Mouse (Mus musculus): ENCODE data around the gene Wdtc1. TPM values are rescaled to one million over a fixed set of nuclear protein-coding genes. Genes with fewer than 3 reads are reported as not detected.

Wdtc1 gene
- polyA plus RNA-seq, 1 experiment: 21.7 TPM

- Histone ChIP-seq H3K27ac (ENCODE audit: insufficient read depth, low read length) (no peak overlapping the region), H3K4me3 (ENCODE audit: insufficient read depth, low read length) (no peak overlapping the region), H3K4me1 (ENCODE audit: control insufficient read depth, insufficient read depth, low read length) (no peaks in the 10 kb centered on the region)
- no peak for TF ChIP-seq CTCF (IDR thresholded peaks at IDR 0.05; ENCODE audit: borderline replicate concordance, insufficient read depth, low read length)
- TF ChIP-seq POLR2A (IDR thresholded peaks at IDR 0.05; ENCODE audit: low read depth, low read length): no peak
These were observed 47.5 kb downstream of the Wdtc1 start for GRCm38 (mm10) chr4:133305825-133306224.

DNA sequence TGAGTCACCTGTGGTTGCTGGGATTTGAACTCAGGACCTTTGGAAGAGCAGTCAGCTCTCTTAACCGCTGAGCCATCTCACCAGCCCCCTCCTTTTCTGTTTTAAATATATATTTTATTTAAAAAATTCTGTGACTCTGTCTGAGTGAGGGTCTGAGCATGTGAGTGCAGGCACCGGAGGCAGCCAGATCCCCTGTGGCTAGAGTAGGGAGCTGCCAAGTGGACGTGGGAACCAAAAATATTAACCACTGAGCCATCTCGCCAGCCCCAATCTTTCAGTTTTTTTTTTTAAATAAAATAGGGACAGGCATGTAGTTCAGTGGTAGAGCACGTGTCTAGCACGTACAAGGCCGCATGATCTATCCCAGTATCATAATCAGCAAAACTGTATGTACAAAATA lies 48.5 kb downstream of the Wdtc1 start:
- Histone ChIP-seq H3K27ac (ENCODE audit: insufficient read depth, low read length) (no peak overlapping the region), H3K4me1 (ENCODE audit: control insufficient read depth, insufficient read depth, low read length) (no peaks in the 10 kb centered on the region), H3K4me3 (ENCODE audit: insufficient read depth, low read length) (no peak overlapping the region)
- no peak for TF ChIP-seq POLR2A (IDR thresholded peaks at IDR 0.05; ENCODE audit: low read depth, low read length)
- no peak for TF ChIP-seq CTCF (IDR thresholded peaks at IDR 0.05; ENCODE audit: borderline replicate concordance, insufficient read depth, low read length)

GRCm38 (mm10) chr4:133302668-133303067 lies 50.6 kb downstream of the Wdtc1 start:
- Histone ChIP-seq H3K4me3 (ENCODE audit: insufficient read depth, low read length) (no peak overlapping the region), H3K27ac (ENCODE audit: insufficient read depth, low read length) (no peak overlapping the region), H3K4me1 (ENCODE audit: control insufficient read depth, insufficient read depth, low read length) (no peaks in the 10 kb centered on the region)
- no peak for TF ChIP-seq CTCF (IDR thresholded peaks at IDR 0.05; ENCODE audit: borderline replicate concordance, insufficient read depth, low read length)
- TF ChIP-seq POLR2A (IDR thresholded peaks at IDR 0.05; ENCODE audit: low read depth, low read length): no peak

- peak; percentile 72; the same call in 1 of the 2 replicates for TF ChIP-seq CTCF (IDR thresholded peaks at IDR 0.05; ENCODE audit: borderline replicate concordance, insufficient read depth, low read length)
- no peak for TF ChIP-seq POLR2A (IDR thresholded peaks at IDR 0.05; ENCODE audit: low read depth, low read length)
- Histone ChIP-seq H3K27ac (ENCODE audit: insufficient read depth, low read length) (no peak overlapping the region), H3K4me3 (ENCODE audit: insufficient read depth, low read length) (no peak overlapping the region), H3K4me1 (ENCODE audit: control insufficient read depth, insufficient read depth, low read length) (no peaks in the 10 kb centered on the region)
These were observed 51.5 kb downstream of the Wdtc1 start for GRCm38 (mm10) chr4:133301802-133302201.

GRCm38 (mm10) chr4:133300421-133300820 lies 52.9 kb downstream of the Wdtc1 start:
- no peak for TF ChIP-seq CTCF (IDR thresholded peaks at IDR 0.05; ENCODE audit: borderline replicate concordance, insufficient read depth, low read length)
- no peak for TF ChIP-seq POLR2A (IDR thresholded peaks at IDR 0.05; ENCODE audit: low read depth, low read length)
- H3K4me1 ChIP-seq (ENCODE audit: control insufficient read depth, insufficient read depth, low read length): no peaks in the 10 kb centered on the region
- no peak overlapping the region for H3K27ac ChIP-seq (ENCODE audit: insufficient read depth, low read length)
- H3K4me3 ChIP-seq (ENCODE audit: insufficient read depth, low read length): no peak overlapping the region

GRCm38 (mm10) chr4:133299701-133300100 lies 53.6 kb downstream of the Wdtc1 start:
- TF ChIP-seq POLR2A (IDR thresholded peaks at IDR 0.05; ENCODE audit: low read depth, low read length): no peak
- no peak for TF ChIP-seq CTCF (IDR thresholded peaks at IDR 0.05; ENCODE audit: borderline replicate concordance, insufficient read depth, low read length)
- H3K4me3 ChIP-seq (ENCODE audit: insufficient read depth, low read length): no peak overlapping the region
- H3K4me1 ChIP-seq (ENCODE audit: control insufficient read depth, insufficient read depth, low read length): no peaks in the 10 kb centered on the region
- H3K27ac ChIP-seq (ENCODE audit: insufficient read depth, low read length): no peak overlapping the region

GRCm38 (mm10) chr4:133298516-133299365 lies 54.5 kb downstream of the Wdtc1 start:
- no peak overlapping the region for H3K27ac ChIP-seq (ENCODE audit: insufficient read depth, low read length)
- no peak for TF ChIP-seq POLR2A (IDR thresholded peaks at IDR 0.05; ENCODE audit: low read depth, low read length)
- TF ChIP-seq CTCF (IDR thresholded peaks at IDR 0.05; ENCODE audit: borderline replicate concordance, insufficient read depth, low read length): no peak
- no peaks in the 10 kb centered on the region for H3K4me1 ChIP-seq (ENCODE audit: control insufficient read depth, insufficient read depth, low read length)
- H3K4me3 ChIP-seq (ENCODE audit: insufficient read depth, low read length): no peak overlapping the region

- no peaks in the 10 kb centered on the region for H3K4me1 ChIP-seq (ENCODE audit: control insufficient read depth, insufficient read depth, low read length)
- H3K4me3 ChIP-seq (ENCODE audit: insufficient read depth, low read length): no peak overlapping the region
- no peak overlapping the region for H3K27ac ChIP-seq (ENCODE audit: insufficient read depth, low read length)
- TF ChIP-seq POLR2A (IDR thresholded peaks at IDR 0.05; ENCODE audit: low read depth, low read length): no peak
- peak; percentile 99 for TF ChIP-seq CTCF (IDR thresholded peaks at IDR 0.05; ENCODE audit: borderline replicate concordance, insufficient read depth, low read length)
These were observed 55.5 kb downstream of the Wdtc1 start for GRCm38 (mm10) chr4:133297801-133298238.

- Histone ChIP-seq H3K4me1 (ENCODE audit: control insufficient read depth, insufficient read depth, low read length) (no peaks in the 10 kb centered on the region), H3K4me3 (ENCODE audit: insufficient read depth, low read length) (no peak overlapping the region), H3K27ac (ENCODE audit: insufficient read depth, low read length) (no peak overlapping the region)
- no peak for TF ChIP-seq CTCF (IDR thresholded peaks at IDR 0.05; ENCODE audit: borderline replicate concordance, insufficient read depth, low read length)
- no peak for TF ChIP-seq POLR2A (IDR thresholded peaks at IDR 0.05; ENCODE audit: low read depth, low read length)
These were observed 55.9 kb downstream of the Wdtc1 start for GRCm38 (mm10) chr4:133297360-133297759.

GRCm38 (mm10) chr4:133294084-133294483 lies 59.2 kb downstream of the Wdtc1 start:
- Histone ChIP-seq H3K27ac (ENCODE audit: insufficient read depth, low read length) (no peak overlapping the region), H3K4me1 (ENCODE audit: control insufficient read depth, insufficient read depth, low read length) (no peaks in the 10 kb centered on the region), H3K4me3 (ENCODE audit: insufficient read depth, low read length) (no peak overlapping the region)
- TF ChIP-seq POLR2A (IDR thresholded peaks at IDR 0.05; ENCODE audit: low read depth, low read length): no peak
- no peak for TF ChIP-seq CTCF (IDR thresholded peaks at IDR 0.05; ENCODE audit: borderline replicate concordance, insufficient read depth, low read length)
